ENCODE assay signal across 10 mouse cellular contexts in genomic region chr14:34345771-34346566, GRCm38 (mm10). TPM values are rescaled to one million over a fixed set of nuclear protein-coding genes. Genes with fewer than 3 reads are reported as not detected.
DNase-seq lines count a peak whose midpoint lies in the region; ATAC-seq and TF ChIP-seq lines count a peak whose summit lies in the region.
"Had no signal": no experiment of that assay in that cellular context is flagged by ENCODE, and none has a peak within 500 bp of the region (broad histone marks: within the 10 kb centered on the region; RNA-seq: fewer than 3 reads in every experiment).

No protein-coding gene starts in this region.

- no peaks in the 10 kb centered on the region for H3K27me3 ChIP-seq in forebrain, embryonic 15.5 days

- peak; percentile 46; the same call in 1 of the 2 replicates for ATAC-seq in forebrain, embryonic 15.5 days (replicated peaks)

- WGBS in forebrain, embryonic 15.5 days = 67% methylated on average over 12 of the region's 12 CpGs

- no peak overlapping the region for H3K9ac ChIP-seq in forebrain, embryonic 15.5 days (replicated peaks)

- no peaks in the 10 kb centered on the region for H3K9me3 ChIP-seq in forebrain, embryonic 15.5 days

- H3K4me3 ChIP-seq in gastrocnemius, adult 2 months = no peak overlapping the region
- H3K4me3 ChIP-seq in forebrain, embryonic 15.5 days = no peak overlapping the region

- intact Hi-C loops in gastrocnemius, adult 2 months (cut with DNase I) = no loop called here
- intact Hi-C loops in gastrocnemius, postnatal 36 days (cut with DNase I) = no loop called here

- DNase-seq in gastrocnemius, adult 2 months = no peak
- DNase-seq in gastrocnemius, postnatal 36 days = no peak
- DNase-seq in 416B (ENCODE audit: low read depth) = peak; percentile 34
- peak; percentile 59 for DNase-seq in lung, postnatal 36 days
- DNase-seq in spleen, postnatal 14 days (ENCODE audit: low spot score in 2 of 2) = no peak
- no peak for DNase-seq in right cerebral cortex, postnatal 14 days
- DNase-seq in adrenal gland, postnatal 25 days = no peak
- DNase-seq: thymus, postnatal 25 days had no signal

- peaks cover 30% of the 10 kb centered on the region for H3K36me3 ChIP-seq in forebrain, embryonic 15.5 days

- peak; percentile 9; the same call in 1 of the 2 replicates for TF ChIP-seq CTCF in gastrocnemius, adult 2 months (IDR thresholded peaks at IDR 0.05)

- H3K4me2 ChIP-seq in forebrain, embryonic 15.5 days (replicated peaks) = no peak overlapping the region

- H3K27ac ChIP-seq in gastrocnemius, adult 2 months = no peak overlapping the region
- no peak overlapping the region for H3K27ac ChIP-seq in forebrain, embryonic 15.5 days (replicated peaks)

- no peaks in the 10 kb centered on the region for H3K4me1 ChIP-seq in forebrain, embryonic 15.5 days

RNA-seq across cellular contexts. Expression of gene Fam25c, which starts 9.3 kb away (rescaled TPM):
- not detected for total RNA-seq in gastrocnemius, adult 2 months (2021)
- total RNA-seq in gastrocnemius, postnatal 36 days (2021) = not detected
- polyA plus RNA-seq in forebrain, embryonic 15.5 days (2015; fragmentation: Nextera tagmentation; extraction: Ambion mirVana) = not detected in 2 replicates
- not detected in 2 replicates for total RNA-seq in adrenal gland, postnatal 25 days (2021)
- polyA plus RNA-seq: heart, embryonic 16.5 days had no signal

RNA-seq across cellular contexts. Expression of gene Sncg, which starts 28.6 kb away (rescaled TPM):
- 1 to 10 TPM; 4.0 to 4.8 TPM for total RNA-seq in gastrocnemius, adult 2 months (2021)
- total RNA-seq in gastrocnemius, postnatal 36 days (2021) = 1 to 10 TPM; 2.8 to 6.0 TPM
- polyA plus RNA-seq in forebrain, embryonic 15.5 days (2015; fragmentation: Nextera tagmentation; extraction: Ambion mirVana) = 1.9 and 2.9 TPM in 2 replicates
- total RNA-seq in adrenal gland, postnatal 25 days (2021) = 7.4 and 9.7 TPM in 2 replicates

RNA-seq across cellular contexts. Expression of gene Mmrn2, which starts 29.3 kb away (rescaled TPM):
- total RNA-seq in gastrocnemius, adult 2 months (2021) = 10 to 100 TPM; 10.3 to 12.4 TPM
- 10 to 100 TPM; 10.1 to 11.4 TPM for total RNA-seq in gastrocnemius, postnatal 36 days (2021)
- 4.2 and 4.3 TPM in 2 replicates for polyA plus RNA-seq in forebrain, embryonic 15.5 days (2015; fragmentation: Nextera tagmentation; extraction: Ambion mirVana)
- 26.1 and 31.2 TPM in 2 replicates for total RNA-seq in adrenal gland, postnatal 25 days (2021)

RNA-seq across cellular contexts. Expression of gene Glud1, which starts 35.4 kb away (rescaled TPM):
- 100 to 1,000 TPM; 112 to 139 TPM for total RNA-seq in gastrocnemius, adult 2 months (2021)
- total RNA-seq in gastrocnemius, postnatal 36 days (2021) = 100 to 1,000 TPM in 1 of 2 experiments, 10 to 100 TPM in 1; 99.3 to 134 TPM
- 93.2 and 100 TPM in 2 replicates for polyA plus RNA-seq in forebrain, embryonic 15.5 days (2015; fragmentation: Nextera tagmentation; extraction: Ambion mirVana)
- 148 and 181 TPM in 2 replicates for total RNA-seq in adrenal gland, postnatal 25 days (2021)

RNA-seq across cellular contexts. Expression of gene Shld2, which starts 35.7 kb away (rescaled TPM):
- 10 to 100 TPM; 10.7 to 11.8 TPM for total RNA-seq in gastrocnemius, adult 2 months (2021)
- 10 to 100 TPM in 1 of 2 experiments, 1 to 10 TPM in 1; 9.5 to 10.6 TPM for total RNA-seq in gastrocnemius, postnatal 36 days (2021)
- polyA plus RNA-seq in forebrain, embryonic 15.5 days (2015; fragmentation: Nextera tagmentation; extraction: Ambion mirVana) = 7.6 and 8.0 TPM in 2 replicates
- total RNA-seq in adrenal gland, postnatal 25 days (2021) = 13.5 and 16.4 TPM in 2 replicates

Comparison
In these comparisons a context has a peak if more than half of its experiments do, and no peak if none do; other contexts are left out.
1. DNase-seq: peak in 416B (single experiment) and lung, postnatal 36 days (single experiment); none in gastrocnemius, adult 2 months (single experiment), gastrocnemius, postnatal 36 days (0 of 2), spleen, postnatal 14 days (0 of 2), right cerebral cortex, postnatal 14 days (single experiment) and adrenal gland, postnatal 25 days (single experiment).